Mouse (Mus musculus): ENCODE data around the gene Actr5.

The Actr5 gene

DNA sequence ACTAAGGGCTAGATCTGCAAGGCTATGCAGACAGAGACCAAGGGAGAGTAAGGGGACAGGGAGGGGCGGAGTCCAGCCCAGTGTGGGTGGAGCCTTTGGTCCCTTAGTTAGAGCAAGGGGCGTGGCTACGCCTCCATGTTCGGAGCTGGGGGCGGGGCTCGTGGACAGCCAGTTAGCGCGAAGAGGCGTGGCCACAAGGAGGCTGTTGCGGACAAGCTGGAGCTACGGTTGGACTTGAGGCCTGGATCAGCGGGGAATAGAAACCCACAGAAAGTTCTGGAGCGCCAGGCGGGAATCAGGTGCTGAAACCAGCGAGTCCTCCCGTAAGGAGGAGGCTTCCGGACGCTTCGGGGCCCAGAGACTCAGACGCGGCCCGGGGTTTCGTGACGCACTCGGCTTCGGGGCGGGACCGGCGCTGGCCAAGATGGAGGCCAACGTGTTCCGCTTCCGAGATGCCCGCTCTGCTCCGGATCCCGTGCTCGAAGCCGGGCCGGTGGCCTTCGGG is at the start of gene Actr5:
Gene Actr5, plus strand, starts transcription at position 171 of the 505 bp plus-strand sequence.
- DNase-seq = peak; percentile 97

DNA sequence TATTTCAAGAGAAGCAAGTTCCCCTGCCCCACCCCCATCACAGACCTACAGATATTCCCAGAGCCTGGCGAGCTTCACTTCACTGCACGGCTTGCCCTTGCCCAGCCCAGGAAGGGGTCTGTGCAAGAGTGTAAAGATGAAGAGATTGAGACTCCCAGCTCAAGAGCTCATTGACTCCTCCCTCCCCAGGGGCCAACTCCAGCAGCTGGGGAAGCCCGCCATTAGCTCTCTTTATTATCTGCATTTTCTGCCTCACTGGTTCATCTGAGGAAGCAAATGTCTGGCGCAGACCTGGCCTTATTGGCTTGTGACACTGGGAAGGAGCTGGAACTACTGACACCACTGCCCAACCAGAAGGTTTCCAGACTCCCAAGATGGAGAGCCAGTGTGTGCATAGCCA is 44.7 kb upstream of the Actr5 start:
- no peak for DNase-seq

DNA sequence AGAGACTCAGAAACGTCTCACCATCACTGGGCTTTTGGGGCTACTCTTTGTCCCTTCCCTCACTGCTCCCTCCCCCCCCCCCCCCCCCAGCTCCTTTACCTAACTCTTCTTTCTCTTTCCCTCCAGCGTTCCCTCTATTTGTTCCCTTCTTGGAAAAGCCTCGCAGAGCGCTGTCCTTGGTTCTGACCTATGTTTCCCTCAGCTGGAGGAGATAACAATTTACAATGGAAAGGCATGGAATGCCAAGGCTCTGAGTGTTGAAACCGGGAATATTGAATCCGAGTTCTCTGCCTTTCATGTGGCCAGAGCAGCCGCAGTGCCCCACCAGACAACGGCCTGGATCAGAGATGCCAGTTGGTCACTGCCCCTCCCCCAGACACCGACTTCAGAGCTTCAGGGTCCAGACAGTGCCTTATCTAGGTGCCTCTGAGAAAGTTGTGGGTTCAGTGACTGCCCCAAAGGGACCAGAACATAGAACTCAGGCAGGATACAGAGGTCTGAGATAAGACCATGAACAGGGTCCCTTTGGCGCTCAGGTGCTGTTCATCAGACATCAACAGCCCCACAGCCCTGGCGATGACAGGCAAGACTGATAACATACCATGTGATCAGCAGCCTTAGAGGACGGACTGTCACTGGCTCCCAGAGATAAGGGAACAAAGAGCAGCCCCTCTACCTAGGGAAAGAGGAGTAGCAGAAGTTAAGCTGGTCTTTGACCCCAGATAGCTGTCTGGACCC is 39.9 kb upstream of the Actr5 start:
- peak; percentile 54 for DNase-seq

DNA sequence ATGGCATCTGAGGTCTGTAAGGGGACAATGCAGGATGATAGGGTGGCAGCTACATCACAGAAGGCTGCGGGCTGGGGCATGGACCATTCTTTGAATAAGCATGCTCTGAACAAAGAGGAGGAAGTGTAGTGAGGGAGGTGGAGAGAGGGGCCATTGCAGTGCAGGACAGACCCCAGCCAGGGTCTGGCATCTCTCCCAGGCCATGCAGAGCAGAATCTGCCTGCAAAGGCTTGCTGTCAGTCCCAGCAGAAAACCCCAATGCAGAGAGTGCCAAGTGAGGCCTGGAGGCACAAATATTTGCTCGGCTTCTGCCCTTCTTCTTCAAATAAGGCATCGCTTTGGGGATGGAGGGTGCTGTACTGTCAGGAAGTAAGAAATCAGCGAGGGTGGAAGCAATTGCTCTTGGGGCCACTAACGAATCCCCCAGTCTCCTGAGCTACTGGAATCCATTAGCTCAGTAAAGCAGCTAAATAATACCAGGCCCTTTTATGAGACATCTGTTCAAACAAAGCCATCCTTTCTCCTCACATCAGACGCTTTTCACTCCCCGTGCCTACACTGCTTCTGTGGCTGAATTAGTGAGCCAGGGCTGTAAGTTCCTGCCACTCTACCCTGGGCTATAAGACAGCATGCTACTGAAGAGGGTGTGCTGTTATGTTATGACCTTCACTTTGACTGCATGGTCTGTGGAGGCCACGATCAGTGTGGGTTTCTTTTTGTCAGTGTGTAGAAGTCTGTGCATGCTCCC is 36.0 kb upstream of the Actr5 start:
- no peak for DNase-seq

DNA sequence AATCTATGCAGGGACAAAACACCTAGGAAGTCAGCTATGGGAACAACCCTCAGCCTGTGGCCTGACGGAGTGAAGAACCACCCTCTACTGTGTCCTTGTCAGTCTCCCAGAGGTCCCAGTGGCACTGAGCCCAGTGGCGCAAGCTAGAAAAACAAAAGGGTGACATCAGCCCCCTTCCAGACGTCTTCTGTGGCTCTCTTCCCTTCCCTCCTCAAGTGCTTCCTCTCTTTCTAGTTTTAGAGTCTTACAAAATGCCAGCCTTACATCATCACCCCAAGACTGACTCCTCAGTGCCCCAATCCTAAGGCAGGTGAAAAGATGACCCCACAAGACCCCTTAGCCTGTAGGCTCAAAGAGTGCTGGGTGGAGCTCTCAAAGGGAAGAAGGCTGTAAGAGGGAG is 34.2 kb upstream of the Actr5 start:
- DNase-seq = no peak

DNA sequence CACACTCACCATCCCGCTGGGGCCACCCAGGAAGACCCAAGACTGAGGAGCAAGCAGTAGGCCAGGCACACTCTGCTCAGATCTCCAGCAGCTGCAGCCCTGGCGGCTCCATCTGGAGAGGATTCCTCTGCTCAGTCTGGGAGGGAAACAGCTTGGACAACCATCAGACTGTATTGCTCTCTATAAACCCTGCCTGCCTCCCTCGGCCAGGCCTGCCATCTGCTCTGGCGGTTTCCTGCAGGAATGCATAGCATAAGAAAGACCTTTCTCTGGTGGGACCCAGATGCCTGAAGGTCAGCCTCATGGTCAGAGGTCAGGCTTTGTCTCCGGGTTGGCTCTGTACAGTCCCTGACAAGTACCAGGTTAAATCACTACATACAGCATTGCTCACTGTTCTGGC is 33.4 kb upstream of the Actr5 start:
- DNase-seq = no peak

DNA sequence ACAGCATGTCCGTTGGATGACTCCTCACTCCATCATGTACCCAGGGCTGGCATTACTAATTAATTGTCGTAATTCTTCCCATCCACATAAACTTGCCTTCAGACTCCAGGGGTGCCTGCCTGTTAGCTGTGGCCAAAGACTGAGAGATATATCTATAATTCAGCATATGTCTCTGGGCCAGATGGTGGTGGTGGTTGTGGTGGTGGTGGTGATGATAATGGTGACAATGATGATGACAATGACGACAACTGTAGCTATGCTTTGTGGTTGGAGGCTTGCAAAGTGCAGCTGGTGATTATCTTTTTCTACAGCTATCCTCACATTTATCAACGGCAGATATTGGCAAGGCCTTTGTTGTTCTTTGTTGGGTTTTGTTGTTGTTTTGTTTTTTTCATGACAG is 31.3 kb upstream of the Actr5 start:
- DNase-seq = no peak

DNA sequence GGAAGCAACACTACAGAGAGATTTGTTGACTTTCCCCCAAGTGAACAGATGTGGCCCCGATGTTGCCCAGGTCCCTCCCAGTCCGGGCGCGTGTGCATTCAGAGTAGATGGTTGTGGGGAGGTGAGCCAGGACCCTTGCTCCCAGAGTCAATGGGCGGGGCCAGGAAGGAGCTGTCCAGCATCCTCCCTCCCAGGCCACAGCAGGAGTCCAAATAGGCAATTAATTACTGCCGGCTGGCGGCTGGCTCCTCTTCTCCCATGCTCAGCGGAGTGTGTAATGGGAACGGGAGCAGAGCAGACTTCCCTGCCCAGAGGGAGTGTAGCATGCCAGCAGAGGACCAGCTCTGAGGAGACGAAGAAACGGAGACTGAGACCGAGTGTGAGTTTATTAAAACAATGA is 29.6 kb upstream of the Actr5 start:
- peak; percentile 61 for DNase-seq

DNA sequence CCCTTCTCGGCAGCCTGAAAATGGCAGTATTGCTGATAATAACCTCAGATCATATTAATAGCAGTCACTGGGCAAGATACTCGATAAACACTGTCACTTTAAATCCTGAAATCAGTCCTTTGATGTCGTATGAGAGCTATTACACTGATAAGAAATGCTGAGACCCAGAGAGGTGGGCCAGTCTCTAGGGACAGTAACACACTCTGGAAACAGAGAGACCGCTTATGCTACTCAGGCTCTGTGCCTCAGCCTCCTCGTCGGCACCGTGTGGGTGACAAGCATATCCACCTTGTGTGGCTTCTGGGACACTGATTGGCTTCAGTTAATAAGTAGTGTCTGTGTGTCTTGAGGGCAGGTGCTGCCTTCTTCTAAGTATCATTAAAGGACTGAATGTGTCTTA is 29.1 kb upstream of the Actr5 start:
- DNase-seq = no peak

DNA sequence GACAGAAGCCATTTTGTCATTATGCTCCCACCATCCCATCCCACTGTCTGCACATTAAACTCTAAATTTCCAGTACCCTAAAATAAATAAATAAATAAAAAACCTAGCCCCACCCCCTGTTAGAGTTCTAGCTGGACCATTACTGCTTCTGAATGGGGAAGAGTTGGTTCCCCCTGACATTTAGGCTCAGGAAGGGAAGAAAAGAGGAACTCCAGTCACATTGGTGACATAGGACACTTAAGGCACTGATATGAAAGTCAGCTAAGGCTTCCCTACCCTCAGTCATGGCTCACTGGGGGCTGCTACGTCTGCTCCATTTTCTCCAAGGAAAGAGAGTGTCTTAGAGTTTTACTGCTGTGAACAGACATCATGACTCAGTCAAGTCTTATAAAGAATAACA is 27.9 kb upstream of the Actr5 start:
- DNase-seq = no peak

DNA sequence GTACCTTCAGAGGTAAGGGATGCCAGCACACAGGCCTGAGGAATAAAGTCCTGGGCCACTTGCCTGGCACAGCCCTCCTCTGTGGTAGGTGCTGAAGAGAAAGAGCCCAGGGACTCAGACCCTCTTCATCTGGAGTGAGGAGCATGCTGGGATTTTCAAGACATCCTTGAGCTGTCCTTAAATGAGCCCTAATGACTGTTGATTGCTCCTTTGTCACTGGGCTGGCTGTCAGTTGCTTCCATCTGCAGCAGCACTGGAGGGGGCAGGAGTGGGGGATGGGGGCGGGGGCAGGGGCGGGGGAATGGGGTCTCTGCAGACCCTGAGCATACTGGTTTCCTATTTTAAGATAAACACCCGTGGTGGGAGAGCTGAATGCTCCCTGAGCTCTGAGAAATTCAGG is 24.2 kb upstream of the Actr5 start:
- DNase-seq = no peak

DNA sequence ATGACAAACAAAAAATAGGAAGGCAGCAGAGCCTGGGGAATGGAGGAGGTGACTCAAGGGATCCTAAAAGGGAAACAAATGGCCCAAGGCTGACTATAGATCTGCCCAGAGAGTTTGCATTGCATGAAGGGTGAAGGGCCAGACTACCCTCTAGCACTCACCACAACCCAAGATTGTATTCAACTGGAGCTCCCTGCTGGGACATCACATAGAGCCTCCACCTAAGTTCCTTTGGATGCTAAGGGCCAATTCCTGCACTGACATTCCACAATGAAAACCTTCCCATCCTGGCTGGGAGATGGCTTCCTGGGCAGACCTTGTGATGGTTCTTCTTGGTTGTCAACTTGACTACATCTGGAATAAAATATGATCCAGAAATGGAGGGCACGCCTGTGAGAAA is 23.4 kb upstream of the Actr5 start:
- DNase-seq = no peak

DNA sequence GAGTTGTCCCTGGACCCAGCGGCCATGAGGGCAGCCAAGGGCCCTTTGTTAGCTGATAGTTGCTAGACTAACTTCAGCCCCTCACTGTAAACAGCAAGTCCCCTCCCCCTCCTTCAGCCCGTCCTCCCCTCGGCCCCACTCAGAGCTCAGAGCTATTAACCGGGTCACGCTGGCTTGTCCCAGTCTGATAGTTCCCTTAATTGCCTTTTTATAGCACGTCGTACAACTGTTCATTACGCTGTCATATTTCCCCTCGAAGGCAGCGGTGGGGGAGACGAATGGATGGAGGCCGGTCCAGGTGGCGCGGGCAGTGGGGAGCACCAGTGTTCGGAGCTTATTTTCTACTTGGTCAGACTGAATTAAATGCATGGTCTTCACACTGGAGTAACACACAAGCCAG is 22.0 kb upstream of the Actr5 start:
- DNase-seq = no peak

DNA sequence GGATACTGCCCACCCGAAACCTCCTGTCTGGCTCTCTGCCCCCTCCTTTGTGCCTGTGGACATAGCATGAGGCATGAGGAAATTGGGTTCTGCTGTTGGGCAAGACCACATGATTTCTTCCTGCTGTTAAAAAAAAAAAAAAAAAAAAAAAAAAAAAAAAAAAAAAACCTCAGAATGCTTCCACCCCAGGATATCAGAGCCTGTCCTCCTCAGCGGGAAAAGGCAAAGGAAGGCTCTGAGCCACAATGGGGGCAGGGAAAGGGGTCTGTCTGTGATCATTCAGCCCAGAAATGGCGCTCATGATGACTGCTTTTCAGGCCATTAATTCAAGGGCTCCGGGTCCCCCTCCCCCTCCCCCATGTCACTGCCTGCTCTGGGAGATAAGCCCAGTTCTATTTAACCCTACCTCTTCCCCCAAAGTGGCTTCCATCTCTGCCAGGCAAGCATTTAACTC is 18.1 kb upstream of the Actr5 start:
- no peak for DNase-seq

DNA sequence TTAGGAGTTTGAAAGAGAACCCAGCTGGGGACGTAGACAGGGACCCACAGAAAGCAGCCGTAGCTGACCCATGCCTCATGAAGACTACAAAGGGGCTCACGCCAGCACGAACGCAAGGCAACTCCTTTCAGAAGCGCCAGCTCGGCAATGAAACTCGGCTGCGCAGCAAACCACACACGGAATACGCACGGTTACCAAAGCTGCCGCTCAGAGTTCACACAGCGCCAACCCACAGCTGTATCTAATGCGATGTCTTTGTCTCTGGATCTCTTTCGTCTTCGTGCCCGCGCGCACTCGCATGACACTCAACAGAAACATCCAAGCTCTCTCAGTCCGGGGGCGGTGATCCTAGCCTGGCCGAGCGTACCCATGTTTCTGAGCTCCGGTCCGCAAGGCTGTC is 15.0 kb upstream of the Actr5 start:
- DNase-seq = no peak

DNA sequence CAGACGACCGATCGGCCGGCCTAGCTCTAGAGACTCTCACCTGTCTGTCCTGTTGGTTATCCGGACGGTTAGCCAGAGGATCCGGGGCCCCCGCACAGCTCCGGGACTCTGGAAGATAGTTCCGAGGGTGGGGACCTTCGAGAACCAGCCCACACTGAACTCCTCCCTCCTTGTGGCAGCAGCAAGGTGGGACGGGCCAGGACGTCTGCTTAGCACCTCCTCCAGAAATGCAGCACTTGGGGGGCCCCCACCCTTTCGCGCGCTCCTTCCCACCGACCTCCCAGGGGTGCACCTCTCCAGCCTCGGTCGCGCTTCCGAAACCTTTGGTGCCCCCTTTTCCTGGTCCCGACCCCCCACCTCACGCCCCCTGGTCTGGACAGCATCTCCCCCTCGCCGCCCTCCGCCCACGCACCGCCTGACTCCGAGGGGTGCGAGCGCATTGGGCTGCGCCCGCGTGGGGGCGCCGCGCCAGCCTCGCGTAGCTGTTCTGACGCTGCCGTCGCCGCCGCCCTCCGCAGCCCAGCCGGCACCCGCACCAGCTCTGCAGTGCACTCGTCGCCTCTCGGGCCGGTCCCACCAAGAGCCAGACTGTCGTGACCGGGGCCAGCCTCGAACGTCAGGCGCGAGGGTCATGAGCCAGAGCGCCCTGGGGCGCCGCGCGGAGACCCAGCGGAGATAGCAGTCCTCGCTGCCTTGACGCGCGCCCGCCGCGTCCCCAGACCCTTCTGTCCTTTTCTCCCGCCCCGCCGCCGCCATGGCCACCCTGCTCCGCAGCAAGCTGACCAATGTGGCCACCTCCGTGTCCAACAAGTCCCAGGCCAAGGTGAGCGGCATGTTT is 14.0 kb upstream of the Actr5 start, which contains the start of gene Slc32a1:
Gene Slc32a1, plus strand, starts transcription at position 280 of the 838 bp plus-strand sequence.
- no peak for DNase-seq

DNA sequence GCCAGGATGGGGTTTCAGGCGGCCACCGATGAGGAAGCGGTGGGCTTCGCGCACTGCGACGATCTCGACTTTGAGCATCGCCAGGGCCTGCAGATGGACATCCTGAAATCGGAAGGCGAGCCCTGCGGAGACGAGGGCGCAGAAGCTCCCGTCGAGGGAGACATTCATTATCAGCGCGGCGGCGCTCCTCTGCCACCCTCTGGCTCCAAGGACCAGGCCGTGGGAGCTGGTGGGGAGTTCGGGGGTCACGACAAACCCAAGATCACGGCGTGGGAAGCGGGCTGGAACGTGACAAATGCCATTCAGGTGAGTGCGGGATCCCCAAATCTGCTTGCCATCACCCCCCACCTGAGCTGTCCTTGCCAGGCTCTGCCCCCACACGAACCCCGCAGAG is 13.4 kb upstream of the Actr5 start:
- no peak for DNase-seq

DNA sequence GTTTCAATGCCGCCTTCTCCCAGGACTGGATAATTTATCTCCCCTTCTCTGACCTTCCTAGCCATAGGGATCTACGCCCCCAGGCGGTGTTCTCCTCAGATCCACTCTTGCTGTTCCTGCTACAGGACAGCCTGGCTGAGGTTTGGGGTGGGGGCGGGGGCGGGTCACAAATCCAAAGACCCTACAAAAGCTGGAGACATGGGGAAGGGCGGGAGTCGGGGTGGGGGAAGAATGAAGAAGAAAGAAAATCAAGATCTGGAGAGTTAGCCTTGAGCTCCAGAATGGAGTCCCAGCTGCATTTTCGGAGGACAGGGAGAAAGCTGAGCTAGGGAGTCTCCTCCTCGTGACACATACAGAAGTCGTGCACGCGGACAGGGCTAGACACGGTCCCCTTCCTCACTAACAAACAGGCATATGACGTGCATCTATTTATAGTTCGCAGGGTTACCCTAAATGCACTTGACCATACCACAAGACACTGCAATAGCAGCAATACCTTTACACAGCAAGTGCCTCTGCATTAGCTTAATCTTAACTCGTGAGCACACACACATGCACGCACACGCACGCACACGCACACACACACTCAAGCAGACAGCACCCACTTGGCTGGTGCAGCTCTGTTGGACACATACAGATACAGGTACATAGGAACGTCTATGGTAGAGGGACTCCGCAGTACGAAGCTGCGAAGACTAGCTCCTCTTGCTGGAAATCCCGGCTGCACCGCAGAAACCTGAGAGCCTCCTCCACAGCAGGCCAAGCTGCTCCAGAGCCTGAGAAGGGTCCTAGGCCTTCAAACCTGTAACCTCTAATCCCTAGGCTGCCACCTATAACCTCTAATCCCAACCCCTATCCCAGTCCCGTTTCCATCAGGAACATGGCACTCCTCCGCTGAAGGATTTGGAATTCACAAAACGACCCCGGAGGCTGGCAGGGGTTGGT is 12.7 kb upstream of the Actr5 start:
- no peak for DNase-seq

DNA sequence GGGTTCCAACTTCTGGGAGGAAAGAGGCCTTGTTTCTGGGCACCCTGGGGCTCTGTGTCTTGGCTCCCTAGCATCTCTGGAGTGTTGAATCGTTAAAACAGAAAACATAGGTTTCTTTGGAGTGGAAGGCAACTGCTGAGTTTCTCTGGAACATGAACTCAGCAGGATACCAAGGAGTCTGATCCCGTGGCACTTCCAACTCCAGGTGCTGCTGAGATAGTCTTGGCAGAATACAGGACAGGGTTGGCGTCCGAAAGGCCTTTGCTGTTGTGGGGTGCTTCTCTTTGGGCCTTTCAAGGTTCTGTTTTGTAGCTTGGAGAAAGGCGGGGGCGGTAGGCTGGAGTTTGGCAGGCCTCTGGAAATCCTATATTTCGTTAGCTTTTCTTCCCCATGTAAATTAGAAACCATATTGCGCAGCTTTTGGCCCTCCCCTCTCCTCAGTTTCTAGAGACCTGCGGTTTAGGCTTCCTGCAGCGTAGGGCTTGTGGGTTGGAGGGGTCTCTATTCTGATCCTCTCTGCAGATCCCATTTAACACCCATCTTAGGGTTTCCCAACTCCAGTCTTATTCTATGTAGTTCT is 11.9 kb upstream of the Actr5 start:
- DNase-seq = peak; percentile 36

DNA sequence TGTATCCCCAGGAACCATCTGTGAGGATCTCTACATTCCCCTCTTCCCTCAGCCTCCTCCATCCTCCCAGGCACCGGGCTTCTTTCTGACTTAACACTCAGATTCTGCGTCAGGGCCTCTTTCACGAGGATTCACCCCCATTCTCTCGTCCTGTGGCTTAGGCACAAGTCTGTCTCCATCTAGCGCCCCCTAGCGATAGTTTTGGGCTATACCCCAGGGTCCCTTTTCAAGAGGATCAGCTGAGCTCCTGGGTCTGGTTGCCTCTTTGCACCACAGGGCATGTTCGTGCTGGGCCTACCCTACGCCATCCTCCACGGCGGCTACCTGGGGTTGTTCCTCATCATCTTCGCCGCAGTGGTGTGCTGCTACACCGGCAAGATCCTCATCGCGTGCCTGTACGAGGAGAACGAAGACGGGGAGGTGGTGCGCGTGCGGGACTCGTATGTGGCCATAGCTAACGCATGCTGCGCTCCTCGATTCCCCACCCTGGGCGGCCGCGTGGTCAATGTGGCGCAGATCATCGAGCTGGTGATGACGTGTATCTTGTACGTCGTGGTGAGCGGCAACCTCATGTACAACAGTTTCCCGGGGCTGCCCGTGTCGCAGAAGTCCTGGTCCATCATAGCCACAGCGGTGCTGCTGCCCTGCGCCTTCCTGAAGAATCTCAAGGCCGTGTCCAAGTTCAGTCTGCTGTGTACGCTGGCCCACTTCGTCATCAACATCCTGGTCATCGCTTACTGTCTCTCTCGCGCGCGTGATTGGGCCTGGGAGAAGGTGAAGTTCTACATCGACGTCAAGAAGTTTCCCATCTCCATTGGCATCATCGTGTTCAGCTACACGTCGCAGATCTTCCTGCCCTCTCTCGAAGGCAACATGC is 10.9 kb upstream of the Actr5 start:
- peak; percentile 19 for DNase-seq

Data from kidney, postnatal 14 days (tissue).